23 mouse cellular contexts compared by ENCODE assay signal in genomic region chr9:22494203-22494807, GRCm38 (mm10). TPM values are rescaled to one million over a fixed set of nuclear protein-coding genes. Genes with fewer than 3 reads are reported as not detected.
A peak's percentile ranks its signal among the peaks of the same experiment; 100 is the strongest.
DNase-seq lines count a peak whose midpoint lies in the region; ATAC-seq and TF ChIP-seq lines count a peak whose summit lies in the region.
"Had no signal": no experiment of that assay in that cellular context is flagged by ENCODE, and none has a peak within 500 bp of the region (broad histone marks: within the 10 kb centered on the region; RNA-seq: fewer than 3 reads in every experiment).

No protein-coding gene starts in this region.

- WGBS in cerebellum, adult 2 months = 84% methylated on average over 9 of the region's 9 CpGs
- 88% methylated on average over 9 of the region's 9 CpGs for WGBS in liver, adult 2 months

- DNase-seq in cerebellum, adult 2 months = no peak
- no peak for DNase-seq in cerebellum, adult 9-10 months
- DNase-seq in liver, adult 2 months (ENCODE audit: extremely low read depth, low read depth, low spot score) = no peak
- no peak for DNase-seq in liver
- DNase-seq in left cerebral cortex, adult 11 months (ENCODE audit: low spot score) = no peak
- DNase-seq in urinary bladder, adult 18-20 months (ENCODE audit: low spot score in 2 of 2) = no peak
- DNase-seq: adrenal gland, postnatal 36 days; cerebellum, postnatal 10 days; gastrocnemius, postnatal 10 days; heart, postnatal 10 days; kidney, adult 11 months; kidney, postnatal 36 days; spleen, adult 18-20 months had no signal

- no peak overlapping the region for H3K4me3 ChIP-seq in cerebellum, adult 2 months (replicated peaks; ENCODE audit: insufficient read depth, low read depth, low read length)
- H3K4me3 ChIP-seq in liver, adult 2 months (ENCODE audit: insufficient read depth, low read depth, low read length) = no peak overlapping the region
- H3K4me3 ChIP-seq in ES-Bruce4 (ENCODE audit: low read depth, low read length) = no peak overlapping the region
- H3K4me3 ChIP-seq: forebrain, embryonic 12.5 days; liver, embryonic 15.5 days had no signal

- peak; percentile 21; the same call in 1 of the 2 replicates for TF ChIP-seq CTCF in cerebellum, adult 2 months (IDR thresholded peaks at IDR 0.05; ENCODE audit: borderline replicate concordance, insufficient read depth, low read depth, low read length)
- 0 out of 2 replicates have a peak, but pooled peaks have one; percentile 24 for TF ChIP-seq CTCF in liver, adult 2 months (IDR thresholded peaks at IDR 0.05; ENCODE audit: low read depth, low read length)
- peak; percentile 43 for TF ChIP-seq CTCF in ES-Bruce4 (IDR thresholded peaks at IDR 0.05; ENCODE audit: low read depth, low read length)

- H3K4me1 ChIP-seq in cerebellum, adult 2 months (ENCODE audit: control insufficient read depth, insufficient read depth, low read length) = no peaks in the 10 kb centered on the region
- no peaks in the 10 kb centered on the region for H3K4me1 ChIP-seq in liver, adult 2 months (ENCODE audit: control insufficient read depth, insufficient read depth, low read length)
- H3K4me1 ChIP-seq in ES-Bruce4 (ENCODE audit: control insufficient read depth, insufficient read depth, low read length) = no peaks in the 10 kb centered on the region
- H3K4me1 ChIP-seq: forebrain, embryonic 12.5 days; liver, embryonic 15.5 days had no signal

- H3K27me3 ChIP-seq in cerebellum, adult 2 months (ENCODE audit: control insufficient read depth, insufficient read depth, low read length) = no peaks in the 10 kb centered on the region
- no peaks in the 10 kb centered on the region for H3K27me3 ChIP-seq in liver, adult 2 months (ENCODE audit: control insufficient read depth, insufficient read depth, low read length)
- H3K27me3 ChIP-seq in ES-Bruce4 (ENCODE audit: control insufficient read depth, insufficient read depth, low read length, poor library complexity, severe bottlenecking) = no peaks in the 10 kb centered on the region
- H3K27me3 ChIP-seq: forebrain, embryonic 12.5 days; liver, embryonic 15.5 days had no signal

- peak; percentile 69 for ATAC-seq in granulocyte monocyte progenitor cell, adult 5-6 weeks (replicated peaks; ENCODE audit: poor library complexity, severe bottlenecking)

- H3K27ac ChIP-seq in cerebellum, adult 2 months (ENCODE audit: insufficient read depth, low read length) = no peak overlapping the region
- no peak overlapping the region for H3K27ac ChIP-seq in liver, adult 2 months (replicated peaks; ENCODE audit: insufficient read depth, low read depth, low read length)
- no peak overlapping the region for H3K27ac ChIP-seq in ES-Bruce4 (ENCODE audit: insufficient read depth, low read length)
- H3K27ac ChIP-seq: forebrain, embryonic 12.5 days; hindbrain, embryonic 14.5 days; liver, embryonic 15.5 days had no signal

- H3K36me3 ChIP-seq in liver, adult 2 months (ENCODE audit: control insufficient read depth, insufficient read depth, low read length) = 0 out of 2 replicates have a peak, but pooled peaks cover 1% of the 10 kb centered on the region
- no peaks in the 10 kb centered on the region for H3K36me3 ChIP-seq in ES-Bruce4 (ENCODE audit: control insufficient read depth, insufficient read depth, low read length, poor library complexity, severe bottlenecking)
- H3K36me3 ChIP-seq: forebrain, embryonic 12.5 days; liver, embryonic 15.5 days had no signal

- H3K9ac ChIP-seq in liver, adult 2 months (ENCODE audit: low read depth, low read length) = no peak overlapping the region
- no peak overlapping the region for H3K9ac ChIP-seq in ES-Bruce4 (ENCODE audit: low read depth, poor library complexity, severe bottlenecking)
- H3K9ac ChIP-seq: forebrain, embryonic 12.5 days; hindbrain, embryonic 14.5 days; liver, embryonic 15.5 days had no signal

- H3K9me3 ChIP-seq in ES-Bruce4 (replicated peaks; ENCODE audit: control insufficient read depth, insufficient read depth, low read length, poor library complexity, severe bottlenecking) = no peaks in the 10 kb centered on the region
- H3K9me3 ChIP-seq: forebrain, embryonic 12.5 days had no signal

- TF ChIP-seq EP300 in ES-Bruce4 (IDR thresholded peaks at IDR 0.05; ENCODE audit: insufficient read depth, low read depth, low read length) = no peak

- H3K79me2 ChIP-seq in liver, adult 2 months (ENCODE audit: control insufficient read depth, insufficient read depth, low read length) = no peaks in the 10 kb centered on the region

- TF ChIP-seq POLR2A in cerebellum, adult 2 months (IDR thresholded peaks at IDR 0.05; ENCODE audit: borderline replicate concordance, insufficient read depth, low read length) = no peak
- TF ChIP-seq POLR2A in liver, adult 2 months (IDR thresholded peaks at IDR 0.05; ENCODE audit: extremely low read depth, insufficient read depth, low read length) = no peak
- TF ChIP-seq POLR2A in ES-Bruce4 (IDR thresholded peaks at IDR 0.05; ENCODE audit: insufficient read depth, low read length) = no peak

RNA-seq across cellular contexts. Expression of gene Bbs9, which starts 18.8 kb away (rescaled TPM):
- polyA plus RNA-seq in cerebellum, adult 2 months (2012; rRNA removed) = 15.4 and 16.1 TPM in 2 replicates
- total RNA-seq in liver, adult 2 months (2014; rRNA removed) = 7.2 and 8.0 TPM in 2 replicates
- 2.7 and 3.3 TPM in 2 replicates for polyA plus RNA-seq in liver, adult 2 months (2012; rRNA removed)
- 17.9 and 20.3 TPM in 2 replicates for polyA plus RNA-seq in ES-Bruce4 (2011; ENCODE audit: insufficient read depth, insufficient read length, low read depth, missing spikeins)
- 10.9 and 20.5 TPM in 2 replicates for total RNA-seq in granulocyte monocyte progenitor cell, adult 5-6 weeks (2014; fragmentation: Nextera tagmentation)
- 14.8 and 18.4 TPM in 2 replicates for total RNA-seq in granulocyte monocyte progenitor cell, adult 5-6 weeks (2017)

RNA-seq across cellular contexts. Expression of gene Rp9, which starts 24.8 kb away (rescaled TPM):
- polyA plus RNA-seq in cerebellum, adult 2 months (2012; rRNA removed) = 87.5 and 91.6 TPM in 2 replicates
- 47.1 and 53.7 TPM in 2 replicates for total RNA-seq in liver, adult 2 months (2014; rRNA removed)
- 58.1 and 66.7 TPM in 2 replicates for polyA plus RNA-seq in liver, adult 2 months (2012; rRNA removed)
- 41.5 and 42.8 TPM in 2 replicates for polyA plus RNA-seq in ES-Bruce4 (2011; ENCODE audit: insufficient read depth, insufficient read length, low read depth, missing spikeins)
- total RNA-seq in granulocyte monocyte progenitor cell, adult 5-6 weeks (2014; fragmentation: Nextera tagmentation) = 80.0 and 88.0 TPM in 2 replicates
- total RNA-seq in granulocyte monocyte progenitor cell, adult 5-6 weeks (2017) = 164 and 168 TPM in 2 replicates

RNA-seq across cellular contexts. Expression of gene Gm17545, which starts 40.2 kb away (rescaled TPM):
- not detected in 2 replicates for polyA plus RNA-seq in cerebellum, adult 2 months (2012; rRNA removed)
- not detected in 2 replicates for total RNA-seq in liver, adult 2 months (2014; rRNA removed)
- polyA plus RNA-seq in liver, adult 2 months (2012; rRNA removed) = not detected in 2 replicates
- polyA plus RNA-seq in ES-Bruce4 (2011; ENCODE audit: insufficient read depth, insufficient read length, low read depth, missing spikeins) = not detected in 2 replicates
- total RNA-seq in granulocyte monocyte progenitor cell, adult 5-6 weeks (2014; fragmentation: Nextera tagmentation) = not detected in 2 replicates
- not detected in 2 replicates for total RNA-seq in granulocyte monocyte progenitor cell, adult 5-6 weeks (2017)
- total RNA-seq: adrenal gland, postnatal 36 days; gastrocnemius, postnatal 10 days; heart, postnatal 10 days; layer of hippocampus, postnatal 10 days; left cerebral cortex, postnatal 14 days; midbrain, postnatal 0 days had no signal
- polyA plus RNA-seq: forebrain, embryonic 12.5 days; frontal cortex, adult 2 months; hindbrain, embryonic 14.5 days; liver, embryonic 15.5 days; midbrain, postnatal 0 days; stomach, embryonic 14.5 days had no signal
